Mouse (Mus musculus) v-Abl transformed pro-B cells (cell line): ENCODE data around the gene Ankrd23.
"Not testable (repeated sequence)": the region's sequence is repeated elsewhere in the genome, so short reads cannot be mapped to it uniquely, and the experiment has no call there.

Experiments
- in situ Hi-C, 2 experiments: fragments of 400-800 bp; cut with MboI; formaldehyde crosslinking; loops; one replicate each; pipeline ENCODE4 v1.15.1; 2025; ENCODE audit not compliant: unreplicated experiment in 2 of 2

Ankrd23 gene

DNA sequence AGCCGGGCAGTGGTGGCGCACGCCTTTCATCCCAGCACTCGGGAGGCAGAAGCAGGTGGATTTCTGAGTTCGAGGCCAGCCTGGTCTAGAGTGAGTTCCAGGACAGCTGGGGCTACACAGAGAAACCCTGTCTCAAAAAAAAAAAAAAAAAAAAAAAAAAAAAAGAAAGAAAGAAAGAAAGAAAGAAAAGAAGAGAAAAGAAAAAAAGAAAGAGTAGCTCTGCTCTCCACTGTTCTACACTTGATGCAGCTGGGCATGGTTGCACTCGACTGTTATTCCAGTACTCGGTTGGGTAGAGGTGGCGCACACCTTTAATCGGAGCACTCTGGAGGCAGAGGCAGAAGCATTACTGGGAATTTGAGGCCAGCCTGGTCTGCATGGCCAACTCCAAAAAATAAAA, at the start of gene Ankrd23:
Gene Ankrd23, minus strand, starts transcription at position 101 of the 400 bp plus-strand sequence.
- in situ Hi-C loops, result not testable (repeated sequence)

DNA sequence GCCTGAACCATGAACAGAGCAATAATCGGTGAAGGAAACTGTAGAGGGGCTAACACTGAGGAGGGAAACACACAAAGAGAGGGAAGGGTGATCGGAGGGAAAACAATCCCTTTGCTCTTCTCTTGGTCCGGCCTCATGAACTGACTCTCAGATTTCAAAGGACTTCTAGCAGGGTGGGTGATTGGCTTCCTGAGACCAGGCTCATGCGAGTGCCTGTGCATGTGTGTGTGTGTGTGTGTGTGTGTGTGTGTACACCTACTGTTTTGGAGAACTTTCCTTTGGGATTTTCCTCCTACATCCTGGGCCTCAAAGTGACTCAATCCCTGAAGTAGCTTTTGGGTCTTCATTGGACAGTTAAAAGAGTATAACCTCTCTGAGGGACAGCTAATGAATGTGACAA, 49.6 kb upstream of the Ankrd23 start:
- in situ Hi-C loops, result no loop called here

DNA sequence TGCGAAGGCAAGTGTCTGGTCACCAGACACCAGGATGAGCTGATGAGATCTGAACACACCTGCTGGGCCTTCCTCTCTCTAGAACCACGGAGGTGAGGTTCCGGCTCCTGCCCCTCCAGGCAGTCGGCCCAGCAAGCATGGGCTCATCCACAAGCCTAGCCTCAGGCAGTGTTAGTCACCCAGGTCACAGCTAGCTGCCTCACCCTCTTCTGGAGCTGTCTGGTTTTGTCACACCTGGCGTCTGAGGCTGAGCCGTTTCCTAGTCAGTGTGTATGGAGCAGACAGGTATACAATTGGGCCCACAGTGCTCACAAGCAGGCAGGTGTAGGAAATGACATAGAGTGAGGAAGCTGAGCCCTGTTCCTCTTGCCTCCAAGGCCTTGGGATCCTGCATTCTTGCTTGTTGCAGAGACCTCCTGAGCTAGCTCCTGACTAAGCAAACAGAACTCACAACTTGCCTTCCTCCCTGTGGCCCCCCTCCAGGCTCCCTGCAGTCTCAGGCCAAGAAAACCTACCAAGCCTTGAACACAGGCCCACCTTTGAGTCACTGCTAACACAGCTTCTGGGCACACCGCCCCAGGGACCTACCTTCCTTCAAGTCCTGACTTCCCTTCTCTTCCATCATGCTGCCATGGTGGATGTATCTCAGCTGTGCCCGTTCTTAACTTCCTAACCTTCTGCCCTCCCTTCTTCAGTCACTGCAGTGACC, 46.9 kb upstream of the Ankrd23 start:
- in situ Hi-C loops, result no loop called here

DNA sequence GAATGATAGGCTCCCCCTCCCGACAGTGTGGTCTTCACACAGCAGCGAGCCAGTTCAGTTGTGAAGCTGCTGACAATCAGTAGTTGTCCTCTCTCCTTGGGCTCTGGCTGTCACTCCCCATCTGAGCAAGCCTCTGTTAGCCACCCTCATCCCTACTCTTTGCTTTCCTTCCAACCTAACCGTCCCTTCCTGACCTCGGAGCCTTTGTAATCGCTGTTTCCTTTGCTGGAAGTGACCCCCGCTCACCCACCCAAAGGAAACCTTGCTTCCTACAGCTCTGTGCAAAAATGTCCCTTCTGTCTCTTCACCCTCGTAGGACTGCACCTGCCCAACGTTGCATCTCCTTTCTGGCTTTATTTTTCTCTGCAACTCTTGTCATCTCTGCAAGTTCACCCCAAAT, 45.5 kb upstream of the Ankrd23 start:
- in situ Hi-C loops, result no loop called here

DNA sequence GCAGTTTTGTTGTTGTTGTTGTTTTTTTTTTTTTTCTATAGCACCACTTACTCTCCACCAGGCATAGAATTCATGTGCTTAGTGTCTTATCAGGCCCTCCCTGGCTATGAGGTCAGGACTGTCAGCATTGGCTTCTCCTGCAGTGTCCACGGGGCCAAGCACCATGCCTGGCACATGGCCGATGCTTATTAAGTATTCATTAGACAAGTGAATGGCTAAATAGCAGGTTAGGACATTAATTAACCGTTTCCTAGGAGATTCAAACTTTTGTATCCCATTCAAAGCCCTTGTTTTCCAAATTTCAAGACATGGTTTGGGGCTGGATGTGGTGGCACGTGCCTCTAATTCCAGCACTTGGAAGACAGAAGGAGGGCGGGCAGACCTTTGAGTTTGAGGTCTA, 44.6 kb upstream of the Ankrd23 start:
- in situ Hi-C loops, result no loop called here

DNA sequence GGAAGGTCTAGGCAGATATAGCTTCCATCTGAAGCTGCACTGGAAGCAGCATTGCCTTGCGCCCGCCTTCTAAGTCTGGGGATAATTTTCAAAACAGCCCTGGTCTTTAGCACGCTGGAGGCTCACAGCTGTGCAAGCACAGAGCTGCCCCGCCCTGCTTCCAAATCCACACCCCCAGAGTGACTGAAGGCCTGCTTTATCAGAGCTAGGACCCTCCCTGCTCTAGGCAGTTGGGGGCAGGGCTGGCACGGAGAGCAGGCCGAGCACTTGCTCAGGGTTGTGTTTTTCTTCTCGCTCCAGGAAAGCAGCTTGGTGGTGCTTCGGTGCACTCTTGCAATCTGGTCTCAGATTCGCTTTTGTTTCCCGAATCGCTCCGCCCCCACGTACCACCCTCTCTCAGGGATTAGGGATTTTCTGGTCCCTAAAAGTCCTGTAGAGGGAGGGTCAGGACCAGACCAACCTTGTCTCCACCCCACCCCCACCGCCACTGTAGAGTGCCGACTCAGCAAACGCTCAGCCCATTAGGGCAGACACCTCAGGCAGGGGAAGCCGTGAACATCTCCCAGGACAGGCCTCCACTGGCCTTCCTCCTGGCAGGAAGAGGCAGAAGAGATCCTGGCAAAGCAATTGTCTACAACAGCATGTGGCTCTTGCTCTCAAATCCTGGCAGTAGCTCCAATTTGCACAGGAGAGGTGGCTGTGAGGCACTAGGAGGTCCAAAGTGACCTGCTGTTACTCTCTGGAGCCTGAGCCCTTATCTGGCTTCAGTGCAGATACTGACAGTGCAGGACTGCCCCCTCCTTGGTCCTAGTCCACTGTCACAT, 43.9 kb upstream of the Ankrd23 start:
- in situ Hi-C loops, result no loop called here

DNA sequence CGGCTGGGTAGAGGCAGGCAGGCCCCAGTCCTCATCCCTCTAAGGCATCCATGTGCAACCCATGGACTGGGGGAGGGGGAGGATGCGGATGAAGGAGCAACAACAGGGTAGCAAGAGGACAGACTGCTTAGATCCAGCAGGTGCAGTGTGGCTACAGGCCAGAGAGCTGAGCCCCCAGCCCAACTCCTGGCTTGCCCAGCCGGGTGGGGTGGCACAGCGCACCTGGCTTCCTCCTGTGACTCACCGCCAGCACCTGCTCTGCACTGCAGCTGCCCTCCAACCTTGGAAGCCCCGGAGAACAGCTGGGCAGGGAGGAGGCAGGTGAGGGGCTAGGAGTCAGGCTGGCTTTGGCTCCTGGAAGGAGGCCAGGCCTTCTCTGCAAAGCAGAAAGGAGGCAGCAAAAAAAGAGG, 43.3 kb upstream of the Ankrd23 start:
- in situ Hi-C loops, result no loop called here

DNA sequence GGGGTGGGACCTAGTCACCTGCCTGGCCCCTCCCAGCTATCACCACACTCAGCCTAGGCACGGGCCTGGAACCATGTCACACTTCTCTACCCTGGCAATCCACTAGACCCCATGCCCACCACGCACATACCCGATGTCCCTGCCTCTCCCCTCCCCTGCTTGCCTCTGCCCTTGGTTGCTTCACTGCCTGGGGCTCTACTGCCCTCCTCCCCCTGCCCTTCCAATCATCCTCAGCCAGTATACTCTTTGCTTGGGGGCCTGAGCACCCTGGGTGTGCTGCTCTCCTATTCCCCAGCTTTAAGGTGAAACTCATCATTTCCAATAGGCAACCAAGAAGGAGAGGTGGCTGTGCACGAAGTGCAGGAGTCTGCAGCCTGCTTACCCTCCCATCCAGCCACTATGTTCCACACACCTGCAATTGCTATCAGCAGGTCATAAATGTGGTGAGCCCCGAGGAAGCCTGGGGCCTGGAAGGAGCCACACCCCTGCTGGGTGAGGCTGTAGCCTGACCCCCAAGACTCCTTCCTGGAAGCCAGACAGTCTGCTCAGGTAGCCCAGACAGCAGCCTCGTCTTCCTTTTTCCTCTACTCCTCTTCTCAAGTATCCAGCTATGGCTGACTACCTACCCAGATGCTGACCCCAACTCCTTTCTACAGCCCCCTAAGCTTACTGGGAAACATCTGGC, 40.5 kb upstream of the Ankrd23 start:
- in situ Hi-C loops, result no loop called here

DNA sequence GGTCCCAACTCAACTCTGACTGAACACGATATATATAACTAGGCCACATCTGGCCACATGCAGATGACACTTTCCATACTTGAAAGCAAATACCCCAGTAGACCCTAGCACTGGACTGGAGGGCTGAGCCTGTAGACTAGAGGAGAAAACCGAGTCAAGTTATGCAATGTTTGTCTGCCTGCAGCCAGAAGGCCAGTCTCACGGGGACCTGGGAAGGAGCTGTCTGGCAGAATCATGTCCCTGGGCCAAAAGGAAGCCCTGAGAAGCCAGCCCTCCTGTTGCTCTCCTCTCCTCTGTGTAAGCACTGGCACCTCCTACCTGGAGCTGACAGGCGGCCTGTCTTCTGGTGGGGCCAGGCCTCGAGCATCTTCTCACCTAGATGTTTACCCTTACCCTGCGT, 38.7 kb upstream of the Ankrd23 start:
- in situ Hi-C loops, result no loop called here

DNA sequence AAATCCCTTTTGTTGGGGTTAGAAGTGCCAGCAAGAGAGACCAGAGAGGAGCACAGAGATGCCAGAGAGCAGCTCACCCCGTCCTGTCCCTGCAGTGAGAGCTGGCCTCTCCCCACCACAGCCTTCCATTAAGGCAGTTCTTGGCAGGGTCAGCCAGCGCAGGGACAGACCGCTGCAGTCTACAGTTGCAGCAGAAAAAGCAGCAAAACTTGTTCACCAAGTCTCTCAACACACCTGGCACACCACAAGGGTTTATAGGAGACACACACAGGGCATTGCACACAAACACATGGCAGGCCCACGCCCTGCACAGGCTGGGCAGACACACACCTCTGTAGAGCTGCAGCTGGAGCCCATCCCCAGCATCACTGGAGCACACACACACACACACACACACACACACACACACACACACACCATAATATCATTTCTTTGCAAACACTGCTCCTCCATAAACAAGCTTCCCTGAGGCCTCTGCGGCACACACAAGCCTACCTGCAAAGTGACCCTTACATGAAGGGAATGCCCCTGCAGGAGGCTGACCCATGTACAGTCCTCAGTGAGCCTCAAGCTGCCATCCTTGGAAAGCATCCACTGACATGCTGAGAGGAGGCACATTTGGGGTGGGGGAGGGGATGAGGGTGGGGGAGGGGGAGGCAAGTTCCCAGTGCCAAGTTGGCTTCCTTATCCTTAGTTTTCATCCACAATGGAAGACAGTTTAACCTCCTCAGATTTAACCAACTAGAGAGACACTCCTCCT, 37.7 kb upstream of the Ankrd23 start:
- in situ Hi-C loops, result no loop called here

DNA sequence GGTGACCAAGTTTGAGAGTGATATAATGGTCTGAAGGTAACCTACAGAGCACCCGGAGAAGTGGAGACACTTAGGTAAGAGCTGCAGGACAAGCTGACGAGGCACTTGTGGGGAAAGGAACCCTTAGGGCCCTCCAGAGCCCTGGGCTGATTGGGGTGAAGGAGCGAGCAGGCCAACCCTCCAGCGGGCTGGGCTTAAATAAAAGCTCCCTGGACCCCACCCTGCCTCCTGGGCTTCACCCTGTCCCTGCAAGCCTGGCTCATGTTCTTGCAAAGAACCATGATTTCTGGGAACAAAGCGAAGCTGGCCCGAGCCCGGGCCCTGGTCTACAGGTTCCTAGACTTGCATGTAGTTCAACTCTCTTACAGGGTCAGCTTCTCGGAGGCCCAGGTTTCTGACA, 36.8 kb upstream of the Ankrd23 start:
- in situ Hi-C loops, result no loop called here

DNA sequence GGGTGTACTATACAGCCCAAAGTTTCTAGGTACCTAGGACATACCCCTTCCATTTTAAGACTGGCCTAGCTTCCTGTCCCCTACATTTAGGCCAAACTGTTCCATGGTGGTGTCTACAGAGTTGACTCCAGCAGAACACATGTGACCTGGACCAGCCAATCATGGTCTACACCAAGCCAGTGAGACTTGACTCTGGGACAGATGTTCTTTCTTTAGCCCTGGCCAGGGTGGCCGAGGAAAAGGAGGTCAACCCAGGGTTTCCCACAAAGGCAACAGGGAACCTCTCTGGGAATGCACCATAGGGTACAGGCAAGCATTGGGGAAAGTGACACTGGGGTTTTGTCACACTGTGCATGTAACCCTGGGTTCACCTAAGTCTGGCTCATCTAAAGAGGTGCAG, 36.0 kb upstream of the Ankrd23 start:
- in situ Hi-C loops, result no loop called here

DNA sequence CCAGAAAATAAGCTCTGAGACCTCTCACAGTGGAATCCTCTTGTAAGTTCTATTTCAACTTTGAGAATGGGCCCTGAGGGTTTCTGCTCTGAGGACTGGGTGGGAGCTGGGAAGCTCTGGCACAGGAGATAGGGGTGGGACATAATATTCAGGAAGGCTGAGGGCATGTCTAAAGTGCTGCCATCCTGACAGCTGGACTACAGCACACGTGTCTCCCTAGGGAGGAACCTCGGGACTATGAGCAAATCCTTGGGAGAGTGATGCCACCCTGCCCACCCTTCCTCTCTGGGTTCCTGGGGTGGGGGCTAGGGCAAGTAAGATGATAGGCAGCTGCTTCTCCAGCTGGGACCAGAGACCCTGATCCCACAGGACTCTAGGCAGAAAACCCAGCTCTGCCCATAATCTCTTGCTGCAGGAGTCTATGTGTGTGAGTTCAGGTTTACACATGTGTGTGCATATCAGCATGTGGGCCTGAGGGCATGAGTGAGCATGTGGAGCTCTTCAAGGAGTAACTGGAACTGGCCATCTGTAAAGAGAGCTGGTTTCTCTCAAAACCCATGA, 35.5 kb upstream of the Ankrd23 start:
- in situ Hi-C loops, result no loop called here

DNA sequence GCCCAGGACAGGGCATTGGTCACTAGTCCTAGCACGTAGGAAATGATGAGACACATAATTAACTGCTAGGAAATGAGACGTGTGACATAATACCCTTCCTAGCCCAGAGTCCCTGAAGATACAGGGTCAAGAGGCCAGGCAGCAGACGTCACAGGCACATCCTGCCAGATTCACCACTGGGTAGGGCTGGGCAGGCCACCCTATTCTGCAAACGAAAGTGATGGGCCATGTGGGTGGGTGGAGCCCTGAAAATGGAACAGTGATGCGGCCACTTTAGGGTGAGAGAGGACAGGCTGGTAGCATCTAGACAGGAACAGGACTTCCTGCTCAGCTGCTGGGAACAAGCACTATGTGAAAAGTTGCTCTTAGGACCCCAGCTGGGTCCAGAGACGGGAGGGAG, 34.9 kb upstream of the Ankrd23 start:
- in situ Hi-C loops, result no loop called here

DNA sequence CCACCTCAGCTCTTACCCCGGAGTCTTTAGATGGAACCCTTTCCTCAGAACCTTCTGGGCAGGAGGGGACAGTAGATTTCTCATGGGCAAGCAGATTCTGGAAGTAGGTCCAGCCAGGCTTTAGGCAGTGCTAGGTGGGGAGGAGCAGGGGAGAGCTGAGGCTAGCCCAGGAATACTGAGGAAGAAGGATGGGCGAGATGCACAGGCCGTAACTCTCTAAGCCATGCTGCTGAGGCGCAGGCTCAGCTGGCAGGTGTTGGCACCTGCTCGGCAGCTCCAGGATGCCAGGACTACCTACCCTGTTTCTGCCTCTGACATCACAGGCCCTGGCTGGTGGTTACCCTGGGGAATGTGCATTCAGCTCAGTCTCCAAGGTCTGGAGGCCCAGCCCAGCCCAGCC, 33.6 kb upstream of the Ankrd23 start:
- in situ Hi-C loops, result no loop called here

DNA sequence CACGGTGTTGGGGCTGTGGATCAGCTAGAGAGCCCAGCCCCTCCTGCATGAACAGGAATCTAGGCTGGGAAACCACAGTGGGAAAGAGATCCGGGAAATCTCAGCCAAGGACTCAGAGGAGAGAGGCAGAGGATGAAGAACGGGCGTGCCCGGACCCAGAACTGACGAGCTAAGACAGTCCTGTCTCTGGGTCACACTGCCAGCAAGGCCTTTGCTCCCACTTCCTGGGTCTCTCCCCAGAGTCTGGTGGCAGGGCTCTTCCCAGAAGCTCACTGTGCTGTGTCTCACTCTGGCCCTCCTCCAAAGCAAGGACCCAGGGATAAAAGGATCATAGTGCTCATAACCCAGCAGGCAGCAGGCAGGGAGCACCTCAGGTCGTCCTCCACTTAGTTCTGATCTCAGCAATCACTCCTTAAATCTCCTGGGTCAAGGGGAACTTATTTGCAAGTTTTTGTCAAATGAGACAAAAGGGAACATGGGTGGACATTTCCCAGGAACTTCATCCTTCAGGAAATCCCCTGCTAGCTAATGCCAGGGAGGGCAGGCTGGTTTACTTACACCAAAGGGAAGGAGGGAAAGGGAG, 33.1 kb upstream of the Ankrd23 start:
- in situ Hi-C loops, result no loop called here

DNA sequence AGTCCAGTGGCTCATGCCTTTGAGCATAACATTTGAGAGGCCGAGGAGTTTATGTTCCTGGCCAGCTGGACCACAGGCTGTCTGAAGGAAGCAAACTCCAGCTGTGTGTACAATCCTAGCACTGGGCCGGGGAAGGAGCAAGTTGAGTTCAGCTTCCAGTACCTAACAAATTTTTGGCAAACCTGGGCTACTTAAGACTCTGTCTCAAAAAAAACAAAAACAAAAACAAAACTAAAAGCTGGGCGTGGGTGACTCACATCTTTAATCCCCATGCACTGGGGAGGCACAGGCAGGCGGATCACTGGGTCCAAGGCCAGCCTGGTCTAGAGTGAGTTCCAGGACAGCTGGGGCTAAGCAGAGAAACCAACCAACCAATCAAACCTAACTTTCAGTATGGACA, 32.1 kb upstream of the Ankrd23 start:
- in situ Hi-C loops, result no loop called here

DNA sequence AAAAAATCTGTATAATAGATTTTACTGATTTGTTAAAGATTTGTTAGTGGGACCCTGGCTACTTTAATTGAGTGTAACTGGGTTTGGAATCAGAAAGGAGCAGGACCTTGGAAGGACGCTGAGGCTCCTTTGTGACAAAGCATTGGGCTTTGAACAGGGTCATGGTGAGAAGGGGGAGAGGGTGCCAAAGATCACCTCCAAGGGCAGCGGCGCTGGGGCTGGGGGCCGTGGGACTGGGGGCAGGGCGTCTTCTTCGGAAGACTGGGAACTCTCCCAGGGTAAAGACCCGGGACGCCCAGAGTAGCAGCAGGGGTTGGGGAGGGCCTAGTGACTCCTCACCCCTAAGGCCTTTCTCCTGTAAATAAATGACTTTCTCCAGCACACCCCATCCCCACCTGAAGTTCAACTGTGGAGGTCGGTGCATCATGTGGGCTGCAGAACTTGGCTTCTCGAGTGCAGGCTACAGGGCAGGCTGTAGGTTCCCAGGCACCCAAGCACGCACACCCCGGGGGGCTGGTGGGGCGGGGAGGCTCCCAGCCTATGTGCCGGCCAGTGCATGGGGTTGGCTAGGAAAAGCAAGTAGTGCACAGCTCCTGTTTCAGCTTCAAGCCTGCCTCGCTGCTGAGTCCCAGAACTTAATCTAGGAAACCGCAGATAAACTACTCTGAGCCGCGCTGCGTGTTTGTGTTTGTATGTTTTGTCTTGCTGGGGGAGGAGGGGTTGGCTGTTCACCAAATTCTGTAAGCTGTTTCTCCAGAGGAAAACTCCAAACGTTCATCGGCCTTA, 31.3 kb upstream of the Ankrd23 start:
- in situ Hi-C loops, result no loop called here

DNA sequence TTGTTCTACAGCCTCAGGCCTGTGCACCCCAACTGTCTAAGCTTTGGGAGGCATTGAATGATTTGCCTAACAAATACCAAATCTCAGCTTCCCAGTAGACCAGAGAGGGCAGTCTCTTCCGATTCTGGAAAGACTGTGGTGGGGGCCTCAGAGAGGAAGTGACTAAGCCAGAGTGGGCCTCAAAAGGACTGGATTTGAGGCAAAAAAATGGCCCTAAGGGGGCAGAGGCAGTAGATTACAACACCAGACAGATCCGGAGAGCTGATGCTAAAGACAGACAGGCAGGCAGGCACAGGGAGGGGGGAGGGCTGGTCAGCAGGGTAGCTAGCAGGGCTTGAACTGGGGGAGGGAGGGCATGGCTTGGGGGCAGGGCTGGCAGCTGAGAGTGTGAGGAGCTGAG, 29.7 kb upstream of the Ankrd23 start:
- in situ Hi-C loops, result no loop called here
